Mouse (Mus musculus) intestine, embryonic 16.5 days (tissue): ENCODE data around the gene Impg1. TPM values are rescaled to one million over a fixed set of nuclear protein-coding genes. Genes with fewer than 3 reads are reported as not detected.
A peak's percentile ranks its signal among the peaks of the same experiment; 100 is the strongest.

Source experiments
- ATAC-seq: fragments of 200-750 bp; cut with Nextera tagmentation; 2 replicates; pipeline ENCODE4 v1.8.0; 2017; ENCODE audit warnings: moderate TSS enrichment, moderate library complexity
- H3K27ac ChIP-seq: fragments of 300-500 bp; sonication (generic); 2 replicates; pipeline ENCODE4 v1.5.1; 2014; ENCODE audit warnings: mild to moderate bottlenecking, low read length
- H3K27me3 ChIP-seq: fragments of 300-500 bp; sonication (generic); replicated peaks from 2 replicates; pipeline ENCODE4 v1.6.1; 2014; ENCODE audit warnings: low read length, control low read depth, mixed read lengths; ENCODE audit not compliant: control insufficient read depth, insufficient read depth
- H3K36me3 ChIP-seq: fragments of 300-500 bp; sonication (generic); 2 replicates; pipeline ENCODE4 v1.6.1; 2014; ENCODE audit warnings: low read length, control low read depth; ENCODE audit not compliant: control insufficient read depth, insufficient read depth
- H3K4me1 ChIP-seq: fragments of 300-500 bp; sonication (generic); 2 replicates; pipeline ENCODE4 v1.6.1; 2014; ENCODE audit warnings: low read length, control low read depth, mixed read lengths; ENCODE audit not compliant: control insufficient read depth, insufficient read depth
- H3K4me2 ChIP-seq: fragments of 300-500 bp; sonication (generic); 2 replicates; pipeline ENCODE4 v1.6.1; 2014; ENCODE audit warnings: low read depth, low read length, control low read depth
- H3K4me3 ChIP-seq: fragments of 300-500 bp; sonication (generic); 2 replicates; pipeline ENCODE4 v1.5.1; 2014; ENCODE audit warnings: mild to moderate bottlenecking, low read length
- H3K9ac ChIP-seq: fragments of 300-500 bp; sonication (generic); 2 replicates; pipeline ENCODE4 v1.6.1; 2014; ENCODE audit warnings: low read depth, low read length
- H3K9me3 ChIP-seq: fragments of 300-500 bp; sonication (generic); 2 replicates; pipeline ENCODE4 v1.6.1; 2016; ENCODE audit warnings: low read length, control low read depth; ENCODE audit not compliant: control insufficient read depth
- WGBS: fragments of 180-500 bp; shearing (Covaris S2); extraction: QIAGEN DNeasy Blood & Tissue Kit; methylation state at CpG from one replicate; pipeline ENCODE4 v1.1.7; 2014; 5-methylcytosine and 5-hydroxymethylcytosine counted together
- polyA plus RNA-seq: library from polyadenylated mRNA; unstranded; fragments of >200 nt; fragmentation: Nextera tagmentation; extraction: Ambion mirVana; gene quantifications from 2 replicates; pipeline ENCODE4 v1.2.1, GENCODE M21; 2015

The Impg1 gene
- polyA plus RNA-seq, 1 experiment from 2014 or later, result 0.06 TPM

DNA sequence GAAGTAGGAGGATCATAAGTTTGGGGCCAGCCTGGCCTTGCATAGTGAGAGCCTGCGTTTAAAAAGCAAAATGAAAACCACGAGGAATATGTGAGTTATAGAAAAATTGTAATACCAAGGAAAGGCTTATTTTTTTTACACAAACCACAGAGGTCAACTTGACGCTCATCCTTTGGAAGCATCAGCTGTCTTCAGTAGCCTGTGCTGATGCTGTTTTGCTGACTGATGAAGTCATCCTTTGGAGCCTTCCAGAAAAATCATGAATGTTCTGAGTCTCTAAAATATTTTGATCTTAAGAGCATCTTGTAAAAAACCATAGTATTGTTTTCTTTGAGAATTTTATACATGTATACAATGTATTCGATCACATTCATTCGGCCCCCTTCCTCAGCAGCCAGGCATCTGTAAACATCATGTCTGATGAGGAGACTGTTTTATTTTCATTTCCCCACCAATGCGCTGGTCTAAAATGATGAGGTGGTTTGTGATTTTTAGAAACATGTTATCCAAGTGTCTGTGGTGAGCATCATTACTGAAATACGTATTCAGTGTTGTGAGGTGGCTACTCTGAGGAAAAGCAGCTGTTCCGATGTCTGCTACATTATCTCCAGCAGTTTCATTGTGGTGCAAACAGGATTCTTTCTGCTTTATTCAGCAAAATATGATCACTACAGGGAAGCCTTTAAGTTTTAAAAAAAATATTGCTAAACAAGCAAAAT, 190.1 kb downstream of the Impg1 start:
- Histone ChIP-seq H3K27me3 (no peaks in the 10 kb centered on the region), H3K4me2 (no peak overlapping the region), H3K36me3 (peaks cover 12% of the 10 kb centered on the region; the same call in 1 of the 2 replicates), H3K4me3 (no peak overlapping the region), H3K9me3 (no peaks in the 10 kb centered on the region), H3K9ac (no peak overlapping the region), H3K27ac (peak overlapping the region; percentile 48; the same call in 1 of the 2 replicates), H3K4me1 (no peaks in the 10 kb centered on the region)
- ATAC-seq, result peak; percentile 53; the same call in 1 of the 2 replicates
- 59% methylated on average over 8 of the region's 8 CpGs for WGBS

DNA sequence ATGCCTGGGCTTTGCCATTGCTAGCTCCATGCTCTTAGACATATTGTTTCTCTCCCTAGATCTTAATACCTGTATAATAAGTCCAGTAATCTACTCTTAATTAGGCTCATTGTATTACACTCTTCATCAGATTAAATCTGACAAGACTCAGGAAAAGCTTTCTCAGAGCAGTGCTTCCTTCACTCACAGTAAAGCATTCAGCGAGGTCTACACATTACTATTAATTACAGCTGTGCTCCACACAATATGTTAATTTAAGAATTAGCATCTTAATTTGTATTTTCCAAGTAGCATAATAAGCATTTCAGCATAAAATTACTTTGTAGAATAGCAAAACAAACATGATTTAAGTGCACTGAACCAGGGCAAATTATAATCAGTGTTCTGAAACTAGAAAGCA, 192.3 kb downstream of the Impg1 start:
- Histone ChIP-seq H3K4me2 (no peak overlapping the region), H3K36me3 (peaks cover 17% of the 10 kb centered on the region; the same call in 1 of the 2 replicates), H3K27ac (no peak overlapping the region), H3K9me3 (no peaks in the 10 kb centered on the region), H3K27me3 (no peaks in the 10 kb centered on the region), H3K4me1 (no peaks in the 10 kb centered on the region), H3K9ac (no peak overlapping the region), H3K4me3 (no peak overlapping the region)
- WGBS, result 94% methylated on average over 1 of the region's 1 CpGs
- ATAC-seq, result no peak

DNA sequence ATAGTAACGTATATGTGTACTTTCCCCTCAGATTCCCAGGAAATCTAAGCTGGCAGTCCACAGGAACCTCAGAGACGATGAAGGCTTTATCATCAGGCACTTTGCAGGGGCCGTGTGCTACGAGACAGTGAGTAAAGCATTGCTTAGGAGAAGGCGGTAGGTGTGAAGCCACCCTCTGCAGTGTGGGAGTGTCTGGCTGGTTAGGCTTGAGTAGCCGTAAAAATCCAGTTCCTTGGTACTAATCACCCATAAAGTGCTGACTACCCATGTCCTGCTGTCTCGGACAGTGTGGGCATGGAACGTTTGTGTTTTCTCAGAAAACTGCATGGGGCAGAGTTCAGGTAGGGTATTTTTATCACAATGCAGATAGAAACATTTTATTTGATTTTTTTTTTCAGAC, 195.7 kb downstream of the Impg1 start:
- Histone ChIP-seq H3K9ac (no peak overlapping the region), H3K4me2 (no peak overlapping the region), H3K27ac (no peak overlapping the region), H3K4me3 (no peak overlapping the region), H3K36me3 (peaks cover 11% of the 10 kb centered on the region; the same call in 1 of the 2 replicates), H3K27me3 (no peaks in the 10 kb centered on the region), H3K4me1 (no peaks in the 10 kb centered on the region), H3K9me3 (no peaks in the 10 kb centered on the region)
- no peak for ATAC-seq
- WGBS, result 69% methylated on average over 8 of the region's 8 CpGs

DNA sequence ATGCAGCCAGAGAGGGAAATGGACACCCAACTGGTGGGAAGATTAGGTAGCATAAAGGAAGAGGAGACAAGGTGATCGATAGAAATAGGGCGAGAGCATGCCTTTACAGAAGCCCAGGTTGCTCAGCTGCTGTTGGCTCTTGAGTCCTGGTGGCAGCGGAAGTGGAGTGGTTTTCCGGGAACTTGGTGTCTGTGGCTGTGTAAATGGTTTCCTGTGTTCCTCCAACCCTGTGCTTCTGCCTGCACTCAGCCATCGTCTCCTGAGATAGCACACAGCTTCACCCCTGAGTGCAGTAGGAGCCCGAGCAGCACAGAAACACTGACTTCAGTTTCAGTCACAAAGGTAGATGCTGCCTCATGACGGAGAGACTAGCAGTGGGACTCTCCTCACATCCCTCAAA, 198.8 kb downstream of the Impg1 start:
- no peaks in the 10 kb centered on the region for H3K4me1 ChIP-seq
- no peak overlapping the region for H3K27ac ChIP-seq
- no peak overlapping the region for H3K4me3 ChIP-seq
- no peaks in the 10 kb centered on the region for H3K9me3 ChIP-seq
- 88% methylated on average over 7 of the region's 7 CpGs for WGBS
- H3K9ac ChIP-seq, result no peak overlapping the region
- no peaks in the 10 kb centered on the region for H3K27me3 ChIP-seq
- peaks cover 10% of the 10 kb centered on the region; the same call in 1 of the 2 replicates for H3K36me3 ChIP-seq
- no peak for ATAC-seq
- H3K4me2 ChIP-seq, result no peak overlapping the region

DNA sequence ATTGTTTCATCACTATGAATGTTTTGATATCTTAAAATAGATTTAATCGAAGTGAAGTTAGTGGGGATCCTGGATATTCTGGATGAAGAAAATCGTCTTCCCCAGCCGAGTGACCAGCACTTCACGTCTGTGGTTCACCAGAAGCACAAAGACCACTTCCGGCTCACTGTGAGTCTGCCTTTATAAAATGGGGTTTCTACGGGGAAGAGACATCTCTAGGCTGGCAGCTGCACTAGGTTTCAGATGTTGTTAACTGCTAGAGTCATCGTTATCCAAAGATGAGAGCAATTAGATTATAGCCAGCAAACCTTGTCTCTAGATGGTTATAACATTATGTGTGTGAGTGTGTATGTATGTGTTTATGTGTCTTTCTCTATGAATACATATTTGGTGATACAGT, 199.2 kb downstream of the Impg1 start:
- Histone ChIP-seq H3K4me1 (no peaks in the 10 kb centered on the region), H3K36me3 (peaks cover 10% of the 10 kb centered on the region; the same call in 1 of the 2 replicates), H3K4me3 (no peak overlapping the region), H3K27ac (no peak overlapping the region), H3K4me2 (no peak overlapping the region), H3K9ac (no peak overlapping the region), H3K27me3 (no peaks in the 10 kb centered on the region), H3K9me3 (no peaks in the 10 kb centered on the region)
- no peak for ATAC-seq
- 90% methylated on average over 7 of the region's 7 CpGs for WGBS
